Mouse (Mus musculus) cerebellum, adult 2 months (tissue): ENCODE data around the gene Fer. TPM values are rescaled to one million over a fixed set of nuclear protein-coding genes. Genes with fewer than 3 reads are reported as not detected.

ENCODE experiments used
- DNase-seq, 2 experiments: peaks; one replicate each; pipeline ENCODE4 v3.0.0; 2021
- H3K27ac ChIP-seq: fragments of 200-500 bp; 2 replicates; pipeline ENCODE4 v1.5.1; 2012; ENCODE audit warnings: low read length, control low read depth, inconsistent platforms; ENCODE audit not compliant: insufficient read depth
- H3K27me3 ChIP-seq: fragments of 200-500 bp; 2 replicates; pipeline ENCODE4 v1.6.1; 2012; ENCODE audit warnings: inconsistent platforms, mild to moderate bottlenecking, low read length, moderate library complexity; ENCODE audit not compliant: control insufficient read depth, insufficient read depth
- H3K4me1 ChIP-seq: fragments of 200-500 bp; 2 replicates; pipeline ENCODE4 v1.6.1; 2011; ENCODE audit warnings: low read length; ENCODE audit not compliant: control insufficient read depth, insufficient read depth
- H3K4me3 ChIP-seq: fragments of 200-500 bp; replicated peaks from 2 replicates; pipeline ENCODE3; 2011; ENCODE audit warnings: mild to moderate bottlenecking, low read depth, low read length, control low read depth; ENCODE audit not compliant: insufficient read depth
- CTCF ChIP-seq: fragments of 200-500 bp; IDR thresholded peaks from 2 replicates; pipeline ENCODE4 v1.5.1; 2011; ENCODE audit warnings: low read depth, mild to moderate bottlenecking, control low read depth, low read length, moderate library complexity, borderline replicate concordance; ENCODE audit not compliant: insufficient read depth
- POLR2A ChIP-seq: fragments of 200-500 bp; IDR thresholded peaks from 2 replicates; pipeline ENCODE4 v1.6.1; 2011; ENCODE audit warnings: low read length, control low read depth, borderline replicate concordance; ENCODE audit not compliant: insufficient read depth
- WGBS: fragments of 180-500 bp; shearing (Covaris S2); methylation state at CpG from one replicate; pipeline ENCODE4 v1.1.7; 2018; 5-methylcytosine and 5-hydroxymethylcytosine counted together
- polyA plus RNA-seq: library from polyadenylated mRNA; depleted of rRNA; stranded (reverse); fragments of >200 nt; gene quantifications from 2 replicates; pipeline ENCODE4 v1.2.3, GENCODE M21; 2012

The Fer gene
- polyA plus RNA-seq, 1 experiment: 8.8 TPM

DNA sequence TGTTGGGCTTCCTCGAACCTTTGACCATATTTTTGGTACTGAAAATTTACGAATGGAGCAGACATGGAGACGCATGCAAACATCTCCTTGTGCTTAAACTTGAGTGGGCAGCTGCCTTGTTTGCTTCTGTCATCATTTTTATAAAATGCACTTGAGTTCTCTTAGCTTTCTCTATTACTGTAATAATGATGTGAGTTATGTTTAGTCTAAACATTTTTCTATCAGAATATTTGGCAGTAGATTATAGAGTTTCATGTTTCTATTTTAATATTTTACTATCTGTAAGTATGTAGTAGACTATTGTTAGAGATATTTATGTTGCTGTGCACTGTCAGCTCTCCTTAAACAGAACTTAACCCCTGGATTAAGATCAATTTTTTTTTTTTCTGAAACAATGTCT lies 128.3 kb downstream of the Fer start:
- Histone ChIP-seq H3K4me1 (peaks cover 5% of the 10 kb centered on the region; the same call in 1 of the 2 replicates), H3K27ac (no peak overlapping the region), H3K4me3 (no peak overlapping the region), H3K27me3 (no peaks in the 10 kb centered on the region)
- no peak for TF ChIP-seq POLR2A
- no peak for TF ChIP-seq CTCF
- no peak for DNase-seq
- 99% methylated on average over 3 of the region's 3 CpGs for WGBS

DNA sequence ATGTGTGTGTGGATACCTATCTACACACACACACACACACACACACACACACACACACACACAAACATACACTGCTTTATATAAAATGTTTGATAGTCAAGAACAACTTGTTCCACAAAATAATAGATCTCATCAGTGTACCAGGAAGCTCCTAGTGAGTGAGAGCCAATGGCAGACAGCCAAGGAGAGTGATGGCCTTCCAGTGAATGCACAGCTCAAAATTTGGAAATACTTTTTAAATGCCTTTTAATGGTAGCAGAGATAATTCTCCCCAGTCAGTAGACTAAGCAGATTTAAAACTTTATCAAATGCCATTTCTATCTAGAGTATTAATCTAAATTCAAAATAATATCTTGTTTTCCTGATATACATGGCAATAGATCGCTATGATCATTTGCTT lies 133.1 kb downstream of the Fer start:
- TF ChIP-seq CTCF (no peak), POLR2A (no peak)
- Histone ChIP-seq H3K4me1 (peaks cover 5% of the 10 kb centered on the region; the same call in 1 of the 2 replicates), H3K27ac (no peak overlapping the region), H3K4me3 (no peak overlapping the region), H3K27me3 (no peaks in the 10 kb centered on the region)
- DNase-seq: peak; percentile 50 to 75
- 100% methylated on average over 1 of the region's 1 CpGs for WGBS

DNA sequence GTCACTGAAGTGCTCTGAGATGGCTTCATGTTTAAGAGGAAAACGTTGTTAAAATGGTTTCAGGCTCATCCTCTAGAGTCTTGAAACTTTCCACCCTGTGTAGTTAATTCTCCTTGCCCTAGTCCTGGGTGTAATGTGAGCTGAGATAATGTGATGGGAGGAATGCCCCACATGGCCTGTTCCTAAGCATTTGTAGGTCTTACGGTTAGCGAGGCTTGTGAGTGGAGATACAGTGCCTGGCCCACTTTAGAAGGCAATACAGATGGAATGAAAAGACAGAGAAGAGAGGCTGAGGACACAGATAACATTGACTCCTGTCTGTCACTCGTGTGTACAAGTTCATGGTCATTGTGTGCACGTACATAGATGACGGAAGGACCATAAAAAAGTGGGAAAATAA lies 134.8 kb downstream of the Fer start:
- 95% methylated on average over 6 of the region's 6 CpGs for WGBS
- DNase-seq: no peak
- peaks cover 5% of the 10 kb centered on the region; the same call in 1 of the 2 replicates for H3K4me1 ChIP-seq
- H3K4me3 ChIP-seq: no peak overlapping the region
- TF ChIP-seq CTCF: no peak
- no peak for TF ChIP-seq POLR2A
- no peak overlapping the region for H3K27ac ChIP-seq
- H3K27me3 ChIP-seq: no peaks in the 10 kb centered on the region

DNA sequence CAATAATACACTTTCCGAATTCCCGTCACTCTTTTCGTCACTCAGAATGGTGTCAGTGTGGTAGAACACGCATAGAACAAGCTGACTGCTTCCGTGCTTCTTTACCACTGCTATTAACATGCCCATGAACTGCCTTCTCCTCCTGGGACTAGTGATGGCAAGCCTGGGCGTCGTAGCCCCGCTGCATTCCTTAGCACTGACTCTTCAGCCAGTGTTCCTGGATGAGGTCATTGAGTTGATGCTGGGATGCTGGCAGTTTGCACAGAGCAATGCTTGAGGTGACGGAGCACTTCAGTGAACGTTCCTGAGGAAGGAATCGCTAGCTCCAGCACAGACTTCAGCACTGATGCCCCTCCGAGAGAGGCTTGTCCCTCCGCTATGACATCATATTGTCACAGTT lies 140.6 kb downstream of the Fer start:
- WGBS: 70% methylated on average over 13 of the region's 13 CpGs
- H3K4me3 ChIP-seq: no peak overlapping the region
- no peak overlapping the region for H3K27ac ChIP-seq
- H3K4me1 ChIP-seq: no peaks in the 10 kb centered on the region
- DNase-seq: no peak
- H3K27me3 ChIP-seq: no peaks in the 10 kb centered on the region
- TF ChIP-seq POLR2A (no peak), CTCF (no peak)

DNA sequence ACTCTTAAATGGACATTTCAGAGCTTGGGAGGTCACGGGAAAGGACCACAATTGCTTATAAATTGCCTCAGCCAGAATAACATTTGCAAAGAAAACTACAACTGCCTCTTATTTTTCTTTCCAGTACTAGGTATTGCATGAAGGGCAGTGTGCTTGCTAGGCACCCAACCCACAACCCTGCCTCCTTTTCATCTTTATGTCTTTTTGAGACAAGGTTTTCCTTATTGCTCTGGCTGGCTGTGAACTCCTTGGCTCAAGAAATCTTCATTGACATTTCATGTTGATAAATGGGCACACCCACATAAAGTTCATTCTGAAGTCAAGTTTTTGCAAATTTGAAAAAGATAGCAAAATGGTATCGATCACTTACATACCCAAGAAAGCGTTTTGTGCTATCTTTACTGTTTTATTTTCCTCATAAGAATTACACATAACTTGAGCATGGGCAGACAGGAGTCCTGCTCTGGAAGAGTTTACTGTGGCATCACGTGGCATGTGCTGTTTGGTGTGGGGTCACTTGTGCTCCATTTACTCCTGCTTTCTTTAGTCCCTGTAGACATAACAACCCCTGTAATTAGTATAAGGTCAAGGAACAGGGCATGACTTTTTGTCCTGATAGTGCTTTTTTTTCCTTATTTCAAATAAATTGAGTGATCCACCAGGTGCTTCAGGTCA lies 142.8 kb downstream of the Fer start:
- no peak overlapping the region for H3K4me3 ChIP-seq
- 97% methylated on average over 4 of the region's 4 CpGs for WGBS
- DNase-seq: no peak

DNA sequence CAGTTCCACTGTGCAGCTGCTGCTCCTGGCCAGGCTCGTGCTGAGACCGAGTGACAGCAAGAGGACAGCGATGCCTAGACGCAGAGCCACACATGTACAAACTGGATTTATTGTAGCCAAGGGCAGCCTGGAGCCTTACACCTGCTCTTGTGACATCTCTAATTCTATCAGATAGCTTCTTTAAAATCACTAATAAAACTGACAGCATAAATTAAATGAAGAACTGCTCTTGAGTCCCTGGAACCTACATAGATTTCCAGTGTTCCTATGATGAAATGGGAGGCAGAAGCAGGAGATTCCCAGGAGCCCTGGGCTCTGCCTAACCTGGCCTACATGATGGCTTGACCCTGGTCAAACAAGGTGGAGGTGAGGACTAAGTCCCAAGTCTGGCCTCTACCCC lies 153.7 kb downstream of the Fer start:
- Histone ChIP-seq H3K4me3 (no peak overlapping the region), H3K27ac (no peak overlapping the region), H3K27me3 (no peaks in the 10 kb centered on the region), H3K4me1 (0 out of 2 replicates have a peak, but pooled peaks cover 3% of the 10 kb centered on the region)
- TF ChIP-seq CTCF: no peak
- no peak for TF ChIP-seq POLR2A
- 50% methylated on average over 4 of the region's 4 CpGs for WGBS
- DNase-seq: no peak

More for the DNA sequence above, 142.8 kb downstream of the Fer start:
- H3K4me1 ChIP-seq: no peaks in the 10 kb centered on the region
- H3K27ac ChIP-seq: no peak overlapping the region
- no peaks in the 10 kb centered on the region for H3K27me3 ChIP-seq
- TF ChIP-seq CTCF (no peak), POLR2A (no peak)

DNA sequence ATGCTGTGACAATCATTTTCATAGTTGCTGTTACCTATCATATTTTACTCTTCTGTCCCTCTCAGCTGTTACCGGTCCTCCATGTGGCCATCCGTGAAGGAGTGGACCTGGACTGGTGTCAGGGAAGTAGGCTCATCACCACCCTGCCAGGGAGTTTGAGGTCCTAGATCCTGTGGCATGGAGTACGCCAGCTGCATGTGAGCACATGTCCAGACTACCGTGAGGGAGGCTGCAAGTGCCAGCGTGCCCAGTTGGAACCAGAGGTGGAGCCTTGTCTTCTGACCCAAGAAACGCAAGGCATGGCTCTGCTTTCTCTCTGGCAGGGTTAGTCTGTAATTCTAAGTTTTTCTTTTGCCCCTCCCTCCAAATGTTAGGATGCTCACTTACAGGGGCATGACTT lies 155.4 kb downstream of the Fer start:
- WGBS: 57% methylated on average over 6 of the region's 6 CpGs
- Histone ChIP-seq H3K4me3 (no peak overlapping the region), H3K27ac (no peak overlapping the region), H3K27me3 (no peaks in the 10 kb centered on the region), H3K4me1 (0 out of 2 replicates have a peak, but pooled peaks cover 3% of the 10 kb centered on the region)
- no peak for DNase-seq
- TF ChIP-seq CTCF (no peak), POLR2A (no peak)

DNA sequence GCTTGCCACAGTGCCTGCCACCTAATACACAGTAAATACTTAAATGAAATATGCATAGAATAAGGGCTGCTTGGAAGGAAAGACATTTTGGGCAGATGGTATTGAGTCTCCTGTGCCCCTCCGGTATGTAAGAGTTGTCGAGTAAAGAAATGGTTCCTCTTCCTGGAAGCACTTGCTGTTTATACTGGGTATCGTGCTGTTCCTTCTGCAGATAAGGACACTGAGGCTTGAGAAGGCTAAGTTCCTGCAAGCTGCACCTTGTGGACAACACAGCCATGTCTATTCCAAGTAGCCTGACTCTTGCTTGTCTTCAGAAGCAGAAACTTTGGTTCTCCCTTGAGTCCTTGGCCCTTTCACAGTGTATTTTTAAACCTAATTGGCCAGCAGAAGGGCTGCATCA lies 156.0 kb downstream of the Fer start:
- H3K4me3 ChIP-seq: no peak overlapping the region
- 88% methylated on average over 3 of the region's 3 CpGs for WGBS
- TF ChIP-seq POLR2A (no peak), CTCF (no peak)
- H3K27me3 ChIP-seq: no peaks in the 10 kb centered on the region
- DNase-seq: no peak
- 0 out of 2 replicates have a peak, but pooled peaks cover 3% of the 10 kb centered on the region for H3K4me1 ChIP-seq
- H3K27ac ChIP-seq: no peak overlapping the region

DNA sequence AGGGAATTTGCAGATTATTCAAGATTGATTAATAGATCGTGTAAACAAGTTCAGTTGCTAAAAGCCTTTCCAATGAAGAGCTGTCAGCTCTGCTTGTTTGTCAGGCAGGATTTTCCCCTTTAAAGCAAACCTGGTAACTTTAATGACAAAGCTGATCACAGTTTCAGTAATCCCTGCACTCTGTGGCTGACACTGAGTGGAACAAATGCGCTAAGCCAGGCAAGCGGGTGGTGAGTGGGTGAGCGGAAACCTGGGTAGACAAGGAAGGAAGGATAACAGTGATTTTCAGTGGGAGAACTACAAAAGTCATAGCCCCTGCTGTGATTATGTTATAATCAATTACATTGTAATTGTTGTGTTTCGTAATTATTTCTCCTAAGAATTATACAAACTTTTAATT lies 156.8 kb downstream of the Fer start:
- Histone ChIP-seq H3K27me3 (no peaks in the 10 kb centered on the region), H3K4me1 (0 out of 2 replicates have a peak, but pooled peaks cover 3% of the 10 kb centered on the region), H3K27ac (no peak overlapping the region), H3K4me3 (no peak overlapping the region)
- no peak for TF ChIP-seq POLR2A
- TF ChIP-seq CTCF: no peak
- no peak for DNase-seq
- WGBS: 89% methylated on average over 5 of the region's 5 CpGs
